Mouse (Mus musculus): Measurements from ENCODE around the gene Dock11.

DNA sequence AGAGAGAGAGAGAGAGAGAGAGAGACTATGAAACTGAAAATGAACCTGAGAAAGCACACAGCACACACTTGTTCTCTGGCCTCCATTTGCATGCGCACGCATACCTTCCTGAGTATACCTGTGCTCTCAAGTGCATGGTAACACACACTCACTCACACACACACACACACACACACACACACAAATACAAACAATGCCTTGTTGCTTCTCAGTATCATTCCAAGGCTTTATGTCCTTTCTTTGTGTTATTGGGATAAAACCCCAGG lies 9.8 kb downstream of the Dock11 start:
- TF ChIP-seq CTCF (IDR thresholded peaks at IDR 0.05; ENCODE audit: control insufficient read depth, insufficient read depth, insufficient read length) = no peak
- no peak for TF ChIP-seq MYOD1 (IDR thresholded peaks at IDR 0.05; ENCODE audit: control insufficient read depth, insufficient read length, low read depth)
- no peak for TF ChIP-seq CEBPB (IDR thresholded peaks at IDR 0.05; ENCODE audit: low read depth)
- TF ChIP-seq USF1 (IDR thresholded peaks at IDR 0.05; ENCODE audit: low read depth) = no peak

Data from C2C12 (cell line).